Mouse (Mus musculus) bone marrow macrophage, adult 2 months (primary cell): ENCODE measurements around the gene Pxmp4. TPM values are rescaled to one million over a fixed set of nuclear protein-coding genes. Genes with fewer than 3 reads are reported as not detected.

Experiments
- H3K27ac ChIP-seq: 2 replicates; pipeline ENCODE4 v1.5.1; 2012; ENCODE audit warnings: low read depth, low read length; ENCODE audit not compliant: insufficient read depth
- H3K4me1 ChIP-seq: 2 replicates; pipeline ENCODE4 v1.6.1; 2012; ENCODE audit warnings: low read length; ENCODE audit not compliant: control insufficient read depth, insufficient read depth
- H3K4me3 ChIP-seq: 2 replicates; pipeline ENCODE4 v1.5.1; 2012; ENCODE audit warnings: mild to moderate bottlenecking, low read length, moderate library complexity; ENCODE audit not compliant: insufficient read depth
- CTCF ChIP-seq: IDR thresholded peaks from 2 replicates; pipeline ENCODE4 v1.5.1; 2012; ENCODE audit warnings: low read depth, mild to moderate bottlenecking, low read length, moderate library complexity
- POLR2A ChIP-seq: IDR thresholded peaks from 2 replicates; pipeline ENCODE4 v1.6.1; 2012; ENCODE audit warnings: mild to moderate bottlenecking, low read depth, low read length, borderline replicate concordance
- polyA plus RNA-seq: library from polyadenylated mRNA; stranded (reverse); fragments of >200 nt; gene quantifications from 2 replicates; pipeline ENCODE4 v1.2.4, GENCODE M21; 2012; ENCODE audit not compliant: missing spikeins, insufficient read depth, insufficient read length

Pxmp4 gene
- polyA plus RNA-seq, 1 experiment = 22.6 TPM

DNA sequence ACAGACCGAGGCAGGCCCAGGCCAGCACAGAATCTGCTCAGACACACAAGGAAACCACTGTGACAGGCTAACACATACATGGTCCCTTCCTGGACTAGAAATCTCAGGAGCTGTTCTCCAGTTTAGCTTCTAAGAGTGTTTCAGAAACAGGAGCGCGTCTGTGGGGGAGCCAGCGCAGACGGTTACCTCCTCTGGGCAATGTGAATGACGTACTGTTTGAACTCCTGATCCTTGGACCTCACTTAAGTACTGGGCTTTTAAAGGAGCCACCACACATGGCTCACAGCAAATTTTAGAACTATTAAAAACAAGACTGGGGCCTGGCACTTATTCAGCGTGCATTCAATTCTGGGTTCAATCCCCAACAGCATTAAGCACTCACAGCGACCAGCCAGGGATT lies 36.9 kb downstream of the Pxmp4 start:
- Histone ChIP-seq H3K27ac (no peak overlapping the region), H3K4me3 (no peak overlapping the region), H3K4me1 (peaks cover 19% of the 10 kb centered on the region)
- TF ChIP-seq CTCF (no peak), POLR2A (no peak)

DNA sequence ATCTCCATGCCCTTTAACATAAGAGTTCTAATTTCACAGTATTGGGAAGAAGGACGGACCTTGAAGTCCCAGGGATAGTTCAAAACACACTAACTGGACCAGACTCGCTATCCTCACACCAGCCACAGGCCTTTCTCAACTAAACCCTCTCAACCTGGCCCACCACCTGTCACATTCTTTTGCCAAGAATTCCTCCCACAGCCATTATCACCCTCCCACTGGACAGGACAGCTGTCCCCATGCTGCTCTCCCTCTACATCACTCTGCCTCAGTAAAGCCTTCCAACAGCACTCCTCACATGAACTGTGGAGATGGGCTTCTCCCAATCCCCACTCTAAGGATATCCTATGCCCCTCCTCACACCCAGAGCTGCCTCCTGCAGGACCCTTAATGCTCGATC lies 37.9 kb downstream of the Pxmp4 start:
- no peak for TF ChIP-seq CTCF
- no peak for TF ChIP-seq POLR2A

DNA sequence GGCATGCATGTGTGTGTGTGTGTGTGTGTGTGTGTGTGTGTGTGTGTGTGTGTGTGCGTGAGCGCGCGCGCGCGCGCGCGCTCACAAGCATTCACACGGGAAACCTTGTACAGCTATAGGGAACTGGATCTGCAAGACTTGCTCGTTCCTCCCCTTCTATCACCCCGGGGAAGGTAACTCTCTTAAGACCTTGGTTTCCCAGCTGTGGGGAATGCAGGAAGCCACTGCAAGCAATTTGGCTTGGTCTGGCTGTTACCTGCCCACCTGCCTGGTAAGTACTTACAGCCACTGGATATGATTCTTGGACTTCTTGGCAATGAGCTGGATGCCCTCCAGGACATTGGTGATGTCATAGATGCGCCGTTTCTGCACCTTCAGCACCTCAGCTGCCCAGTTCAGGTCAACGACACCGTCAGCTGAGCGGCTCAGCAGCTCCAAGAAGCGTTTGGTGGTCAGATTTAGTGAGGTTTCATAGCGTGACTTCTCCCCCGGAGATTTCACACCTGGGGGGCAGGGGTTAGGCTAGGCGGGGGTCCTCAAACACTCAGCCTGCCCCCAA lies 39.8 kb downstream of the Pxmp4 start:
- Histone ChIP-seq H3K4me1 (peaks cover 9% of the 10 kb centered on the region), H3K27ac (no peak overlapping the region), H3K4me3 (no peak overlapping the region)
- TF ChIP-seq POLR2A (no peak), CTCF (no peak)

More for the DNA sequence above, 37.9 kb downstream of the Pxmp4 start:
- H3K4me3 ChIP-seq = no peak overlapping the region
- H3K4me1 ChIP-seq = peaks cover 10% of the 10 kb centered on the region
- no peak overlapping the region for H3K27ac ChIP-seq

GRCm38 (mm10) chr2:154558264-154559039 lies 45.1 kb downstream of the Pxmp4 start, which contains the start of gene Necab3:
Necab3 (minus strand) TSS chr2:154558890.
- Histone ChIP-seq H3K27ac (no peak within 1 kb of the TSS), H3K4me3 (no peak within 1 kb of the TSS), H3K4me1 (no peaks in the 10 kb centered on the region)
- TF ChIP-seq CTCF (no peak), POLR2A (no peak)

DNA sequence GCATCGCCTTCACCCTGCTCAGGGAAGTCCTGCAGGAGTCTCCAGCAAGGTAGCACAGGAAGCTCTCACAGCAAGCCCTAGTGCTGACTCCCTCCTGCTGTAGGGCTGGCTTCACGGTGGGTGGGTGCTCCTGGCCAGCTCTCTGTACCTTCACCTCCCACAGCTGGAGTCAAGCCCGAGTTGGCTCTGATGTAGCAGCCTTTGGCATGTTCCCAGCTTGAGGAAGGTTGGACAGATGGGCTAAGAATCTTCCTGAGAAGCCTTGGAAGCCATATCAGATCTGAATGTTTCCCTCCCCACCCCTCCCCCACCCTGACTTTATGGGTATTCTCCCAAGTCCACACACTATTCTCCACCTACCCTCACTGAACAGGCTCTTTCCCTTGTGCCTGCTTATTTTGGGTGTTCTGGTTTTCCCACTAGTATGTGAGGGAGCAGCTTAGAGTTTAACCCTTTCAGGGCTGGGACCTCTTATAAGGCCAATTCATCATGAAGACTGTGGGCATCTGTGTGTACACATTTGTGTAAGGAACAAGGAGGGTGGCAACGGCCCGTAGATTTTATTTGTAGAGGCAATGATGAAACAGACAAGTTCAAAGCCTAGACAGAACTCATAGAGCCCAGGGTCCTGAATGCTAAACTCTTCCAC lies 46.2 kb downstream of the Pxmp4 start:
- no peak for TF ChIP-seq CTCF
- TF ChIP-seq POLR2A = no peak
- no peak overlapping the region for H3K4me3 ChIP-seq
- no peak overlapping the region for H3K27ac ChIP-seq
- H3K4me1 ChIP-seq = no peaks in the 10 kb centered on the region

GRCm38 (mm10) chr2:154555235-154555634 lies 48.3 kb downstream of the Pxmp4 start:
- no peak overlapping the region for H3K27ac ChIP-seq
- TF ChIP-seq CTCF = no peak
- TF ChIP-seq POLR2A = no peak
- H3K4me1 ChIP-seq = no peaks in the 10 kb centered on the region
- H3K4me3 ChIP-seq = no peak overlapping the region

DNA sequence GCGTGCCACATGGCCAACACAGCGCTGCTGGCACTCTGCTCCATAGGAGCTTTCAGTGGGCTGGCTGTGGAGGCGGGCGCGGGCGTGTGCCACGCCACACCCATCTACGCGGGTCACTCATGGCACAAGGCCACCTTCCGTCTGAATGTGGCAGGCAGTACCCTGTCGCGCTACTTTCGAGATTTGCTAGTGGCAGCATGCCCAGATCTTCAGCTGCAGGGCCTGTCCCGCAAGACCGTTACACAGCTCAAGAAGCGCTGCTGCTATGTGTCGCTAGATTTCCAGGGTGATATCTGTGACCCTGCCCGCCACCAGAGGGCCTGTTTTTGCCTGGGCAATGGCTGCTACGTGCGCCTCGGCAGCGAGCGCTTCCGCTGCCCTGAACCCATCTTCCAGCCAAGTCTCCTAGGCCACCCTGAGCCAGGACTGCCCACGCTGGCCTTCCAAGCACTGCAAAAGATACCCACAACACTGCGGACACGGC lies 51.0 kb downstream of the Pxmp4 start:
- no peak for TF ChIP-seq POLR2A
- no peak for TF ChIP-seq CTCF

GRCm38 (mm10) chr2:154551927-154552326 lies 51.6 kb downstream of the Pxmp4 start:
- H3K27ac ChIP-seq = no peak overlapping the region
- H3K4me3 ChIP-seq = no peak overlapping the region
- H3K4me1 ChIP-seq = peaks cover 10% of the 10 kb centered on the region
- TF ChIP-seq POLR2A = no peak
- no peak for TF ChIP-seq CTCF

More for the DNA sequence above, 51.0 kb downstream of the Pxmp4 start:
- Histone ChIP-seq H3K4me3 (no peak overlapping the region), H3K27ac (no peak overlapping the region), H3K4me1 (peaks cover 10% of the 10 kb centered on the region)

- peaks cover 10% of the 10 kb centered on the region for H3K4me1 ChIP-seq
- no peak within 1 kb of the TSS for H3K4me3 ChIP-seq
- TF ChIP-seq CTCF (no peak), POLR2A (no peak)
- H3K27ac ChIP-seq = no peak within 1 kb of the TSS
Observed at GRCm38 (mm10) chr2:154551476-154551875, 52.0 kb downstream of the Pxmp4 start, which contains the start of gene Actl10. Actl10 (plus strand) TSS chr2:154551776.

GRCm38 (mm10) chr2:154550937-154551336 lies 52.6 kb downstream of the Pxmp4 start:
- Histone ChIP-seq H3K27ac (no peak overlapping the region), H3K4me3 (no peak overlapping the region), H3K4me1 (peaks cover 10% of the 10 kb centered on the region)
- TF ChIP-seq CTCF (no peak), POLR2A (no peak)

- TF ChIP-seq CTCF = no peak
- no peak for TF ChIP-seq POLR2A
- H3K4me1 ChIP-seq = peaks cover 10% of the 10 kb centered on the region
- no peak overlapping the region for H3K27ac ChIP-seq
- peak overlapping the region; percentile 66 for H3K4me3 ChIP-seq
Observed at GRCm38 (mm10) chr2:154549886-154550189, 53.7 kb downstream of the Pxmp4 start.
